Mouse (Mus musculus) cerebellum, adult 9-10 months (tissue): ENCODE data around the gene Gm3029.
"Not testable (repeated sequence)": the region's sequence is repeated elsewhere in the genome, so short reads cannot be mapped to it uniquely, and the experiment has no call there.

Source experiments
- DNase-seq: peaks from one replicate; pipeline ENCODE4 v3.0.0; 2022

The Gm3029 gene

DNA sequence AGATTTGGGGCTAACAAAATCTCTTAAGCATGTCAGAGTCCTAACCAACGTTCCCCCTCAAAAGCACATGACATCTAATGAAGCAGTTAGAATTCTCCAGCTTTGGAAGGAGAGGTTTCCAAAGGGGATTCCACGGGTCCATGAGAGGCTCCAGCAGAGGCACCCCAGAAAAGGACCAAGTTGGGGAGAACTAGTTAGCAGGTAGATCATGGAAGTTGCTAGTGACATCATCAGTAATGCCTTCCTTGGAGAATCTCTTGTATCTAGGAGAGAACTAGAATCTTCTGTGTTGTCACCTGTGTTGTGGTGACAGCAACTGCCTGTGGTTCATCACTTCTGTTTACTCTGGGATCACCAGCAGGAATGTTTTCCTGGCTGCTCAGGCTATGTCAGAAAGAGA lies at the start of gene Gm3029:
Gene Gm3029 (plus strand): TSS at position 301 of the 400 bp plus-strand sequence.
- not testable (repeated sequence) for DNase-seq

DNA sequence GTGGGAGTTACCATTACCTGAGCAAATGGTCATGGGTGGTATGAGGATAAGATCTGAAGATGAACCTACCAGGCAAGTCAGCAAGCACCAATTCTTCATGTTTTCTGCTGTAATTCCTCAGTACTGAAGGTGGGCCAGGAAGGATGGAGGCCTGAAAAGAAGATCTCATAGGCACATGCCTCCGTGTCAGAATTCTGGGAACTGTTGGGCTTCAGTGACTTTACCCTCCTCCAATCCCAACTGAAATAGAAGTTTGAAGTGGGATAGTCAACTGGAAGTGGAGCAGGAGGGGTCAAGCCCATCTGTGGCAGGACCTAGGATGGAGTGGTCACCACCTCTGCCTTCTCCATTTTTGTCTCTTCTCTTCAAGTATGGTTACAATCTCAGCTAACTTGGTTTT lies 47.7 kb upstream of the Gm3029 start, which contains the start of gene Gm2916:
Gene Gm2916 (plus strand): TSS at position 301 of the 400 bp plus-strand sequence.
- not testable (repeated sequence) for DNase-seq

DNA sequence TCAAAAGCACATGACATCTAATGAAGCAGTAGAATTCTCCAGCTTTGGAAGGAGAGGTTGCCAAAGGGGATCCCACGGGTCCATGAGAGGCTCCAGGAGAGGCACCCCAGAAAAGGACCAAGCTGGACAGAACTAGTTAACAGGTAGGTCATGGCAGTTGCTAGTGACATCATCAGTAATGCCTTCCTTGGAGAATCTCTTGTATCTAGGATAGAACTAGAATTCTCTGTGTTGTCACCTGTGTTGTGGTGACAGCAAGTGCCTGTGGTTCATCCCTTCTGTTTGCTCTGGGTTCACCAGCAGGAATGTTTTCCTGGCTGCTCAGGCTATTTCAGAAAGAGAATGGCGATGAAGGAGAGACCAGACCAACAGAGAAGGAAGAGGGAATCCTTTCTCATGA lies 31.7 kb downstream of the Gm3029 start, which contains the start of gene Gm3095:
Gene Gm3095 (plus strand): TSS at position 301 of the 400 bp plus-strand sequence.
- not testable (repeated sequence) for DNase-seq
